Mouse (Mus musculus): Measurements from ENCODE around the gene Rbm15. TPM values are rescaled to one million over a fixed set of nuclear protein-coding genes. Genes with fewer than 3 reads are reported as not detected.
A peak's percentile ranks its signal among the peaks of the same experiment; 100 is the strongest.

The Rbm15 gene
- polyA plus RNA-seq, 1 experiment from 2014 or later, result 16.3 TPM

GRCm38 (mm10) chr3:107360341-107360740, 26.9 kb upstream of the Rbm15 start:
- H3K27ac ChIP-seq (ENCODE audit: low read depth, low read length), result no peak overlapping the region
- DNase-seq (ENCODE audit: low spot score) (no peak), ATAC-seq (replicated peaks; ENCODE audit: low FRiP score) (no peak)
- no peaks in the 10 kb centered on the region for H3K36me3 ChIP-seq (ENCODE audit: control insufficient read depth, insufficient read depth, low read length)
- no peak overlapping the region for H3K4me2 ChIP-seq
- no peaks in the 10 kb centered on the region for H3K27me3 ChIP-seq (replicated peaks; ENCODE audit: control insufficient read depth, insufficient read depth, low read length)
- H3K4me1 ChIP-seq (replicated peaks; ENCODE audit: control insufficient read depth, insufficient read depth, low read length), result no peaks in the 10 kb centered on the region
- no peaks in the 10 kb centered on the region for H3K9me3 ChIP-seq (ENCODE audit: control insufficient read depth, low read length)
- WGBS, result 53% methylated on average over 4 of the region's 4 CpGs
- no peak overlapping the region for H3K4me3 ChIP-seq (ENCODE audit: low read depth, low read length)
- H3K9ac ChIP-seq (ENCODE audit: low read depth, low read length), result no peak overlapping the region

DNA sequence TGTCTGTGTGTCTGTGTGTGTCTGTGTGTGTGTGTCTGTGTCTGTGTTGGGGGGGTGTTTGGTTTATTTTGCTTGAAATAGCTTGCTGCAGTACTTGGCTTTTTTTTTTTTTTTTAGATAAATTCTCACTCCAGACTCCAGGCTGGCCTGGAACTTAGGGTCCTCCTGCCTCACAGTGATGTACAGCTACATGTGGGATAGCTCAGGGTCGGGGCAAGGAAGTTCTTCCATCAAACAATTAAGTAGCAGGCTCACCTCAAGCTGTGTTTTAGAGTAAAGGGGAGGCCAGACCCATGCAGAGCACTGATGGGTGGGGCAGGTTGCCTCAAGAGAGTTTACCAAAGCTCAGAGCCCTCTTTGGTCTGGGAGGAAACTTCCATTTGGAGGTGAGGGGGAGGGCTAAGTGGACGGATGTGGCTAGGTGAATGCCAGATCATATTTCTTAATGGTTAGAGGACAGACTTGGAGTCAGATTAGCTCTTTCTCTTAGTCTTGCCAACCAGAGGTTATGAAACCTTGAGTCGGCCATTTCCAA, 24.3 kb upstream of the Rbm15 start:
- ATAC-seq (replicated peaks; ENCODE audit: low FRiP score) (no peak), DNase-seq (ENCODE audit: low spot score) (no peak)
- H3K4me2 ChIP-seq, result no peak overlapping the region
- no peak overlapping the region for H3K27ac ChIP-seq (ENCODE audit: low read depth, low read length)
- H3K4me1 ChIP-seq (replicated peaks; ENCODE audit: control insufficient read depth, insufficient read depth, low read length), result no peaks in the 10 kb centered on the region
- no peak overlapping the region for H3K4me3 ChIP-seq (ENCODE audit: low read depth, low read length)
- H3K9me3 ChIP-seq (ENCODE audit: control insufficient read depth, low read length), result no peaks in the 10 kb centered on the region
- 71% methylated on average over 3 of the region's 3 CpGs for WGBS
- no peak overlapping the region for H3K9ac ChIP-seq (ENCODE audit: low read depth, low read length)
- no peaks in the 10 kb centered on the region for H3K36me3 ChIP-seq (ENCODE audit: control insufficient read depth, insufficient read depth, low read length)
- H3K27me3 ChIP-seq (replicated peaks; ENCODE audit: control insufficient read depth, insufficient read depth, low read length), result no peaks in the 10 kb centered on the region

GRCm38 (mm10) chr3:107356964-107357441, 23.5 kb upstream of the Rbm15 start:
- WGBS, result under 1% methylated on average over 11 of the region's 11 CpGs
- peak overlapping the region; percentile 53 for H3K4me2 ChIP-seq
- ATAC-seq (replicated peaks; ENCODE audit: low FRiP score), result peak; percentile 83
- no peaks in the 10 kb centered on the region for H3K36me3 ChIP-seq (ENCODE audit: control insufficient read depth, insufficient read depth, low read length)
- no peak overlapping the region for H3K27ac ChIP-seq (ENCODE audit: low read depth, low read length)
- peak overlapping the region; percentile 45; the same call in 1 of the 2 replicates for H3K9ac ChIP-seq (ENCODE audit: low read depth, low read length)
- peak overlapping the region; percentile 14; the same call in 1 of the 2 replicates for H3K4me3 ChIP-seq (ENCODE audit: low read depth, low read length)
- DNase-seq (ENCODE audit: low spot score), result peak; percentile 70
- no peaks in the 10 kb centered on the region for H3K9me3 ChIP-seq (ENCODE audit: control insufficient read depth, low read length)
- no peaks in the 10 kb centered on the region for H3K27me3 ChIP-seq (replicated peaks; ENCODE audit: control insufficient read depth, insufficient read depth, low read length)
- H3K4me1 ChIP-seq (replicated peaks; ENCODE audit: control insufficient read depth, insufficient read depth, low read length), result no peaks in the 10 kb centered on the region

GRCm38 (mm10) chr3:107355618-107356260, 22.3 kb upstream of the Rbm15 start:
- Histone ChIP-seq H3K4me3 (ENCODE audit: low read depth, low read length) (no peak overlapping the region), H3K36me3 (ENCODE audit: control insufficient read depth, insufficient read depth, low read length) (no peaks in the 10 kb centered on the region), H3K4me2 (no peak overlapping the region), H3K4me1 (replicated peaks; ENCODE audit: control insufficient read depth, insufficient read depth, low read length) (no peaks in the 10 kb centered on the region), H3K27me3 (replicated peaks; ENCODE audit: control insufficient read depth, insufficient read depth, low read length) (no peaks in the 10 kb centered on the region), H3K9me3 (ENCODE audit: control insufficient read depth, low read length) (no peaks in the 10 kb centered on the region), H3K27ac (ENCODE audit: low read depth, low read length) (no peak overlapping the region), H3K9ac (ENCODE audit: low read depth, low read length) (no peak overlapping the region)
- 74% methylated on average over 6 of the region's 6 CpGs for WGBS
- DNase-seq (ENCODE audit: low spot score), result no peak
- ATAC-seq (replicated peaks; ENCODE audit: low FRiP score), result no peak

DNA sequence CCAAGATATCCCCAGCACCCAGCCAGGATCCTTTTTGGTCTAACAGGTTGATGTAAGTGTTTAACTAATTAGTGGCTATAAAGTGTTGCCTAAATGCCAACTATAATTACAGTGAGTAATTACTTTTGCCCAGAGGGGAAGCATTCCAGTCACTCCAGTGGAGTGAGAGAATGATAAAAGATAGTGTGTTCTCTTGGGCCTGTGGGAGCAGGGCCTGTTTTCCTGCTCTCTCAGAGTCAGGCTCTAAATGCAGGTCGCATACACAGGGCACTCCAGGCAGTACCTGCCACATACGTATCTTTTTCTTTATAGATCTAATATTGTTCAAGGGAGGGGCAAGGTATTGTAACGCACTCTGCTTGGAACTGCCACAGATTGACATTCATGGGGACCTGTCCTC, 18.2 kb upstream of the Rbm15 start:
- no peaks in the 10 kb centered on the region for H3K9me3 ChIP-seq (ENCODE audit: control insufficient read depth, low read length)
- no peak overlapping the region for H3K27ac ChIP-seq (ENCODE audit: low read depth, low read length)
- H3K36me3 ChIP-seq (ENCODE audit: control insufficient read depth, insufficient read depth, low read length), result no peaks in the 10 kb centered on the region
- no peaks in the 10 kb centered on the region for H3K27me3 ChIP-seq (replicated peaks; ENCODE audit: control insufficient read depth, insufficient read depth, low read length)
- no peak overlapping the region for H3K4me3 ChIP-seq (ENCODE audit: low read depth, low read length)
- H3K4me1 ChIP-seq (replicated peaks; ENCODE audit: control insufficient read depth, insufficient read depth, low read length), result no peaks in the 10 kb centered on the region
- H3K4me2 ChIP-seq, result no peak overlapping the region
- whole genome bisulfite sequencing, result 60% methylated on average over 3 of the region's 3 CpGs
- no peak overlapping the region for H3K9ac ChIP-seq (ENCODE audit: low read depth, low read length)
- DNase-seq (ENCODE audit: low spot score) (no peak), ATAC-seq (replicated peaks; ENCODE audit: low FRiP score) (no peak)

DNA sequence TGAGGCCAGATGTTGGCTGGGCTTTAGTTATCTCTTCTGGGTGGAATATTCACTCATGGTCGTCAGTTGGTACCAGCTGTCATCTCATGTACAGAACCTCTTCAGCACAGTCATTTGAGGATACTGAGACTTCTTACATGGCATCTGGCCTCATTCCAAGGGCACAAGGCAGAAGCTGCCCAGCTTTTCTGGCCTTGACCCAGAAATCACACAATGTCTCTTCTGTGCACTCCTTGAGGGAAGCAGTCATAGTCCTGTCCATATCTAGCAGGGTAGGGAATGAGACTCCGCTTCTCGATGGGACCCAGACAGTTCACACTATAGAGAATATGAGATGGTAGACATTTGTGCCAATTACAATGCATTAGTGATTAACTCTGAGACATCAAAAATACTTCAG, 15.5 kb upstream of the Rbm15 start:
- 73% methylated on average over 3 of the region's 3 CpGs for WGBS
- Histone ChIP-seq H3K4me1 (replicated peaks; ENCODE audit: control insufficient read depth, insufficient read depth, low read length) (no peaks in the 10 kb centered on the region), H3K36me3 (ENCODE audit: control insufficient read depth, insufficient read depth, low read length) (no peaks in the 10 kb centered on the region), H3K4me2 (no peak overlapping the region), H3K9ac (ENCODE audit: low read depth, low read length) (no peak overlapping the region), H3K27ac (ENCODE audit: low read depth, low read length) (no peak overlapping the region), H3K4me3 (ENCODE audit: low read depth, low read length) (no peak overlapping the region), H3K9me3 (ENCODE audit: control insufficient read depth, low read length) (no peaks in the 10 kb centered on the region), H3K27me3 (replicated peaks; ENCODE audit: control insufficient read depth, insufficient read depth, low read length) (no peaks in the 10 kb centered on the region)
- DNase-seq (ENCODE audit: low spot score), result no peak
- ATAC-seq (replicated peaks; ENCODE audit: low FRiP score), result no peak

GRCm38 (mm10) chr3:107345033-107345725, 11.7 kb upstream of the Rbm15 start:
- H3K4me2 ChIP-seq, result peak overlapping the region; percentile 17; the same call in 1 of the 2 replicates
- H3K36me3 ChIP-seq (ENCODE audit: control insufficient read depth, insufficient read depth, low read length), result no peaks in the 10 kb centered on the region
- H3K9ac ChIP-seq (ENCODE audit: low read depth, low read length), result no peak overlapping the region
- H3K27ac ChIP-seq (ENCODE audit: low read depth, low read length), result no peak overlapping the region
- ATAC-seq (replicated peaks; ENCODE audit: low FRiP score) (0 out of 2 replicates have a peak, but pooled peaks have one; percentile 20), DNase-seq (ENCODE audit: low spot score) (no peak)
- no peaks in the 10 kb centered on the region for H3K4me1 ChIP-seq (replicated peaks; ENCODE audit: control insufficient read depth, insufficient read depth, low read length)
- H3K9me3 ChIP-seq (ENCODE audit: control insufficient read depth, low read length), result no peaks in the 10 kb centered on the region
- H3K4me3 ChIP-seq (ENCODE audit: low read depth, low read length), result no peak overlapping the region
- 36% methylated on average over 3 of the region's 3 CpGs for WGBS
- no peaks in the 10 kb centered on the region for H3K27me3 ChIP-seq (replicated peaks; ENCODE audit: control insufficient read depth, insufficient read depth, low read length)

DNA sequence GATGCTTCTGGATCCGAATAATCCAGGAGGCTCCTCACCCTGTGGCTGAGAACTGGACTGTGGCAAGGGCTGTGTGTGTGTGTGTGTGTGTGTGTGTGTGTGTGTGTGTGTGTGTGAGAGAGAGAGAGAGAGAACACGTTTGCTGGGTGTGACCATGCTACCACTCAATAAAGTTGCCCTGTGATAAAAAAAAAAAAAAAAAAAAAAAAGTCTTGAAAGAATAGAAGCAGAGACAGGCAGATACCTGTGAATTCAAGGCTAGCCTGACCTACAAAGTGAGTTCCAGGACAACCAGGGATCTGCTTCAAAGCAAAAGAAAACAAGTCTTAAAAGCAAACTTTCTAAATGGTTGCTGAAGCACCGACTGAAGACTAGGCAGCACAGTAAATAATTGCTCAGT, 10.5 kb upstream of the Rbm15 start:
- Histone ChIP-seq H3K9ac (ENCODE audit: low read depth, low read length) (no peak overlapping the region), H3K4me3 (ENCODE audit: low read depth, low read length) (no peak overlapping the region), H3K9me3 (ENCODE audit: control insufficient read depth, low read length) (no peaks in the 10 kb centered on the region), H3K4me1 (replicated peaks; ENCODE audit: control insufficient read depth, insufficient read depth, low read length) (no peaks in the 10 kb centered on the region), H3K27me3 (replicated peaks; ENCODE audit: control insufficient read depth, insufficient read depth, low read length) (no peaks in the 10 kb centered on the region), H3K4me2 (no peak overlapping the region), H3K27ac (ENCODE audit: low read depth, low read length) (no peak overlapping the region), H3K36me3 (ENCODE audit: control insufficient read depth, insufficient read depth, low read length) (no peaks in the 10 kb centered on the region)
- ATAC-seq (replicated peaks; ENCODE audit: low FRiP score) (no peak), DNase-seq (ENCODE audit: low spot score) (no peak)
- 52% methylated on average over 3 of the region's 3 CpGs for WGBS
